Mouse (Mus musculus): Measurements from ENCODE around the gene Smoc1. TPM values are rescaled to one million over a fixed set of nuclear protein-coding genes. Genes with fewer than 3 reads are reported as not detected.

Smoc1 gene
- polyA plus RNA-seq, 1 experiment from 2014 or later = 7.1 TPM

DNA sequence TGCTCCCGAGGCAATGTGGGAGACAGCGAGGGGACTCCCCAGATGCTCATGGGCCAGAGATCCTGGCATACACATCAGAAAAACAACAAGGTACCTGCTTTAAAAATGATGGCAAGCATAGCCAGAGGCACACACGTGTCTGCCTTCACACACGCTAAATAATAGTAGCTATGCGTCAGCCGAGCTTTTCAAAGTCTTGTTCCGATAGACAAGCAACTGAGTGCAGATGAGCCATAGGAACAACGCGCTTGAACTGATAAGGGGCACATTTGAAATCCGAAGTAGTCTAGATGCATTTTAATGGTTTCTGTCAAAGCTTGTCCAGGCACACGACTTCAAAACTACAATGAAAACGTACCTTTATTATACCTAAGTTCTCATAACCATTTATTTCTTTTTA, 9.0 kb upstream of the Smoc1 start:
- 93% methylated on average over 12 of the region's 12 CpGs for WGBS
- ATAC-seq = no peak
- no peaks in the 10 kb centered on the region for H3K36me3 ChIP-seq (ENCODE audit: control insufficient read depth, insufficient read depth, low read length)
- no peaks in the 10 kb centered on the region for H3K9me3 ChIP-seq (replicated peaks; ENCODE audit: control insufficient read depth, low read length)
- H3K4me2 ChIP-seq (ENCODE audit: low read length) = no peak overlapping the region
- H3K27me3 ChIP-seq (replicated peaks; ENCODE audit: control insufficient read depth, insufficient read depth, low read length) = no peaks in the 10 kb centered on the region
- H3K9ac ChIP-seq (ENCODE audit: low read length) = no peak overlapping the region
- H3K27ac ChIP-seq (ENCODE audit: low read depth, low read length) = no peak overlapping the region
- no peaks in the 10 kb centered on the region for H3K4me1 ChIP-seq (ENCODE audit: control insufficient read depth, insufficient read depth, low read length)
- H3K4me3 ChIP-seq (ENCODE audit: low read depth, low read length) = no peak overlapping the region
- no peak for DNase-seq (ENCODE audit: low spot score)

DNA sequence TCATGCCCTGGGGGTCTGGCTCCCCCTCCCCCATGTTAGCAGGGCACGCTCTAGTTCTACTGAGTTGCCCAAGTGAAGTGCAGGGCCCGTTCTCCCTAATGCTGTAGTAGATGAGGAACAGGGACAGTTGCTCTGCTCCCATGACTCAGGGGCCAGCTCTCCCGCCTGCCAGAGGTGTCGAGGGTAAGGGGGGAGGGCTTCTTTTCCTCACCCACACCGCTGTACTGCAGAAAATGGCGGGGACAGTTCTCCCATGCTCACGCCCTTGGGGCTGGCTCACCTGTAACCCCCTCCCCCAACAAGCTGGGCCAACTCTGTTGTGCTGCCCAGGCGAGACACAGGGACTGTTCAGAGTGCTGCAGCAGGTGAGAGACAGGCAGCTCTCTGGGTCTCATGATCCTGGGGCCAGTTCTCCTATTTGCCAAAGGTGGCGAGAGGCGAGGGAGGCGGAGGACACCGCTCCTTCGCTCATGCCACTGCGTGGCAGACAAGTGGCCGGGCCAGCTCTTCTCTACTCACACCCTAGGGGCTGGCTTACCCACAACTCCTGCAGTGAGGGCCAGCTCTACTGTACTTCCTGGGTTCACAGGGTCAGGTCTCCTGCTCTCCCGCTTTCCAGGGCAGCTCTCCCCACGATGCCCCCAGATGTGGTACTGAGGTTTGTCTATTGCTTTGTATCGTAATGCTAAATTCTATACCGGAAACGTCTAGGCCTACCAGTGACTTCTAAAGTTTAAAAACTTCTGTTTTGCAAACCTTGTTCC, 7.9 kb upstream of the Smoc1 start:
- H3K9me3 ChIP-seq (replicated peaks; ENCODE audit: control insufficient read depth, low read length) = no peaks in the 10 kb centered on the region
- no peaks in the 10 kb centered on the region for H3K27me3 ChIP-seq (replicated peaks; ENCODE audit: control insufficient read depth, insufficient read depth, low read length)
- H3K4me2 ChIP-seq (ENCODE audit: low read length) = no peak overlapping the region
- DNase-seq (ENCODE audit: low spot score) (no peak), ATAC-seq (no peak)
- H3K27ac ChIP-seq (ENCODE audit: low read depth, low read length) = no peak overlapping the region
- H3K36me3 ChIP-seq (ENCODE audit: control insufficient read depth, insufficient read depth, low read length) = no peaks in the 10 kb centered on the region
- WGBS = 88% methylated on average over 20 of the region's 20 CpGs
- no peak overlapping the region for H3K4me3 ChIP-seq (ENCODE audit: low read depth, low read length)
- H3K9ac ChIP-seq (ENCODE audit: low read length) = no peak overlapping the region
- H3K4me1 ChIP-seq (ENCODE audit: control insufficient read depth, insufficient read depth, low read length) = no peaks in the 10 kb centered on the region

DNA sequence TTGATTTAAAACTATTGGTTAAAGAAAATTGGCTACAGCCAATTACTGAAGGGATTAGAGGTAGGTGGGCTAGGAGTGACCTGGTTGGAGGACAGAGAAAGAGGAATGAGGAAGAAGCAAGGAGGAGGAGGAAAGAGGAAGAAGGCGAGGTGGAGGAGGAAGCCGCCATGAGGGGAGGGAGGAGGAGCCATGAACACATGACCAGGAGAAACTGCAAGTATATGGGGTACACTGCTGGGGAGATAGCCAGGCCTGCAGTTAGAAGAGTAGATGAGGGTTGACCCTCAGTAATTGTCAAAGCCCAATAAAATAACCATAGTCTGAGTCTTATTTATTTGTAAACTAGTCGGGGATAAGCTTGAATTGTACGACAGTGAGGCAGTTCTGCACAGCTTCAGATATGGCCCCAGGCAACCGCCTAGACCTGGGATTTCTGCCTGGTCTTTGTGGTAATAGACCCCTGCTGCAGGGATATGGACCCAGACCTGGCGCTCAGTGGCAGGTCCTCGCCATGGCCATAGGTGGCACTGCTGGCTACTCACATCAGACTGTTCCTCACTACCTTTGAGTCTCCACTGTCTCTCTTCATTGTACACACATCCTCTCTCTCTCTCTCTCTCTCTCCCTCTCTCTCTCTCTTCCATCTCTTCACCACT, 7.2 kb upstream of the Smoc1 start:
- H3K27me3 ChIP-seq (replicated peaks; ENCODE audit: control insufficient read depth, insufficient read depth, low read length) = no peaks in the 10 kb centered on the region
- H3K36me3 ChIP-seq (ENCODE audit: control insufficient read depth, insufficient read depth, low read length) = no peaks in the 10 kb centered on the region
- no peak overlapping the region for H3K9ac ChIP-seq (ENCODE audit: low read length)
- no peak for DNase-seq (ENCODE audit: low spot score)
- no peak overlapping the region for H3K27ac ChIP-seq (ENCODE audit: low read depth, low read length)
- no peak overlapping the region for H3K4me2 ChIP-seq (ENCODE audit: low read length)
- no peak overlapping the region for H3K4me3 ChIP-seq (ENCODE audit: low read depth, low read length)
- ATAC-seq = no peak
- H3K9me3 ChIP-seq (replicated peaks; ENCODE audit: control insufficient read depth, low read length) = no peaks in the 10 kb centered on the region
- 91% methylated on average over 7 of the region's 7 CpGs for WGBS
- H3K4me1 ChIP-seq (ENCODE audit: control insufficient read depth, insufficient read depth, low read length) = no peaks in the 10 kb centered on the region

DNA sequence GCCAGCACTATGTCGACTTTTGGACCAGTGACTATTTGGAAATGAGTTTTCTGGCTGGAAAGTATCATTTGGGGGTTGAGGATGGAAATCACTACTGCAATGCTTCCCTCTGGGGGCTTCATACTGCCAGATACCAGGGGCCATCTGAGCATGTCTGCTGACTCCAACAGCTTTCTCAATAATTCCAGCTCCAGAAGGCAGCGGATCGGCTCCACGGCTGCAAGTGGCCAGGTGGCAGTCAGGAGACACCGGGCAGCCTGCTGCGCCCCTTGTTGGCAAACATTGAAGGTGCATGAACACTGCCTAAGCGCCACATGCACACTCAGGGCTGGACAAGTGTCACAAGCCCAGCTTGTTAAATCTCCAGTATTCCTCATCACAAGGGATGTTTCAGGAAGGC, 2.2 kb upstream of the Smoc1 start:
- no peak for ATAC-seq
- no peak overlapping the region for H3K4me2 ChIP-seq (ENCODE audit: low read length)
- WGBS = 90% methylated on average over 7 of the region's 7 CpGs

DNA sequence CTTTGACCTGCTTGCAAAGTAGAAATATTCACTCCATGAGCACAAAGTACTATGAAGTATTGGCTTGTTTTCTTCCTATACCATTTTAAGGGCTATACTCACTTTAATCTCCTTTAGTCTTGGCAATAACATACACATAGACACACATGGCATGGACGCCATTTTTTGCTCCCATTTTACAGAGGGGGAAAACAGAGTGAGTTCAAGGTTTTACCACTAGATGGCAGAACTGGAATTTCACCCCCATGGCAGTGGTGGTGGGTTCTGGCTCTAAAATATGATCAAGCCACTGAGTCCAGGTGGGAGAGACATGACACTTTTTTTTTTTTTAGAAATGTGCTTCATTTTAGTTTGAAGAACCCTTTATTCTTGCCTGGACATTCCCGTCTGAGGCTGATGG, 1.6 kb upstream of the Smoc1 start:
- Histone ChIP-seq H3K9ac (ENCODE audit: low read length) (no peak overlapping the region), H3K4me1 (ENCODE audit: control insufficient read depth, insufficient read depth, low read length) (peaks cover 8% of the 10 kb centered on the region; the same call in 1 of the 2 replicates), H3K27me3 (replicated peaks; ENCODE audit: control insufficient read depth, insufficient read depth, low read length) (0 out of 2 replicates have a peak, but pooled peaks cover 12% of the 10 kb centered on the region), H3K4me3 (ENCODE audit: low read depth, low read length) (no peak overlapping the region), H3K27ac (ENCODE audit: low read depth, low read length) (no peak overlapping the region), H3K9me3 (replicated peaks; ENCODE audit: control insufficient read depth, low read length) (no peaks in the 10 kb centered on the region), H3K4me2 (ENCODE audit: low read length) (no peak overlapping the region), H3K36me3 (ENCODE audit: control insufficient read depth, insufficient read depth, low read length) (no peaks in the 10 kb centered on the region)
- ATAC-seq (no peak), DNase-seq (ENCODE audit: low spot score) (no peak)
- 69% methylated on average over 2 of the region's 2 CpGs for WGBS

More for the DNA sequence above, 2.2 kb upstream of the Smoc1 start:
- Histone ChIP-seq H3K9me3 (replicated peaks; ENCODE audit: control insufficient read depth, low read length) (no peaks in the 10 kb centered on the region), H3K9ac (ENCODE audit: low read length) (no peak overlapping the region), H3K36me3 (ENCODE audit: control insufficient read depth, insufficient read depth, low read length) (no peaks in the 10 kb centered on the region), H3K27ac (ENCODE audit: low read depth, low read length) (no peak overlapping the region), H3K4me1 (ENCODE audit: control insufficient read depth, insufficient read depth, low read length) (peaks cover 8% of the 10 kb centered on the region; the same call in 1 of the 2 replicates), H3K27me3 (replicated peaks; ENCODE audit: control insufficient read depth, insufficient read depth, low read length) (0 out of 2 replicates have a peak, but pooled peaks cover 10% of the 10 kb centered on the region), H3K4me3 (ENCODE audit: low read depth, low read length) (no peak overlapping the region)
- DNase-seq (ENCODE audit: low spot score) = no peak

DNA sequence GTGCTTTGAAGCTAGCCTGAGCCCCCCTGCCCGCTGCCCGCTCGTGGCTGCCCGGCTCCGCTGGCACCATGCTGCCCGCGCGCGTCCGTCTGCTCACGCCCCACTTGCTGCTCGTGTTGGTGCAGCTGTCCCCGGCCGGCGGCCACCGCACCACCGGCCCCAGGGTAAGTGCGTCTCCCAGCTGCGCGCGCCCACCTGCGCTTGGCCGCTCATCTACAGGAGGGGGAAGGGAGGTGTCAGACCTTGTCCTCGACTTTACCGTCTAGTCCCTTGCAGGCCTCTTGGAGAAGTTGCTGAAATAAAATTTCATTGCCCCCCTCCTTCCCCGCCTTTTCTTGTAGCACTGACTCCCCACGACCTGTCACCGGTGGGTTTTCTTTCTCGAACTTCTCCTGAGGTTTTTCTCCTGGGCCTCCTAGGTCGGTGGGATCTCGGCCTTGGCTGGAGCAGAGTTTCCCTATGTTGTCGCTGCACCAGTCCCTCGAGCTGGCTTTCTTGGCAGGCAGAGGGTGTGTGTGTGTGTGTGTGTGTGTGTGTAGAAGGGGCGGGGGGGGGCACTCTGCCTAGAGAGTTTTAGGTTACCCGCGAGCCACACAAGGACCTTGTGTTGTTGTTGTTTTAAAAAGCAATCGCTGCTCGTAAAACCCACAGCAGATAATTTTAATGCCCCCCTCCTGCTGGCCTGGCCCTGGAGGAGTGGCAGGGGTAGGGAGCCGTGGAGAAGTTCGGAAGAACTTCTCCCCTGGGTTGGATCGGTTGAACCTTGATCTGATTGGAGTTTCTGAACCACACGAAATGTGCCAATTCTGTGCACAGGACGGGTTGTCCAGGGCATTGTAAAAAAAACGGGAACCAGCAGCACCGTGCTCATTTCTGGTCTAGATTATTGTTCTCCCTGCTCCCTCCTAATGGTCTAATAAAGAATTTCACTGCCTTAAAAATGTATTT, 661 bp downstream of the Smoc1 start:
- DNase-seq (ENCODE audit: low spot score) (peak; percentile 33), ATAC-seq (peak; percentile 77)
- H3K4me1 ChIP-seq (ENCODE audit: control insufficient read depth, insufficient read depth, low read length) = peaks cover 8% of the 10 kb centered on the region; the same call in 1 of the 2 replicates
- H3K9ac ChIP-seq (ENCODE audit: low read length) = peak overlapping the region; percentile 73
- H3K27ac ChIP-seq (ENCODE audit: low read depth, low read length) = no peak overlapping the region; the same call in 1 of the 2 replicates
- H3K27me3 ChIP-seq (replicated peaks; ENCODE audit: control insufficient read depth, insufficient read depth, low read length) = 0 out of 2 replicates have a peak, but pooled peaks cover 12% of the 10 kb centered on the region
- H3K36me3 ChIP-seq (ENCODE audit: control insufficient read depth, insufficient read depth, low read length) = no peaks in the 10 kb centered on the region
- peak overlapping the region; percentile 61 for H3K4me3 ChIP-seq (ENCODE audit: low read depth, low read length)
- 3% methylated on average over 44 of the region's 45 CpGs for WGBS
- no peaks in the 10 kb centered on the region for H3K9me3 ChIP-seq (replicated peaks; ENCODE audit: control insufficient read depth, low read length)
- peak overlapping the region; percentile 97 for H3K4me2 ChIP-seq (ENCODE audit: low read length)

DNA sequence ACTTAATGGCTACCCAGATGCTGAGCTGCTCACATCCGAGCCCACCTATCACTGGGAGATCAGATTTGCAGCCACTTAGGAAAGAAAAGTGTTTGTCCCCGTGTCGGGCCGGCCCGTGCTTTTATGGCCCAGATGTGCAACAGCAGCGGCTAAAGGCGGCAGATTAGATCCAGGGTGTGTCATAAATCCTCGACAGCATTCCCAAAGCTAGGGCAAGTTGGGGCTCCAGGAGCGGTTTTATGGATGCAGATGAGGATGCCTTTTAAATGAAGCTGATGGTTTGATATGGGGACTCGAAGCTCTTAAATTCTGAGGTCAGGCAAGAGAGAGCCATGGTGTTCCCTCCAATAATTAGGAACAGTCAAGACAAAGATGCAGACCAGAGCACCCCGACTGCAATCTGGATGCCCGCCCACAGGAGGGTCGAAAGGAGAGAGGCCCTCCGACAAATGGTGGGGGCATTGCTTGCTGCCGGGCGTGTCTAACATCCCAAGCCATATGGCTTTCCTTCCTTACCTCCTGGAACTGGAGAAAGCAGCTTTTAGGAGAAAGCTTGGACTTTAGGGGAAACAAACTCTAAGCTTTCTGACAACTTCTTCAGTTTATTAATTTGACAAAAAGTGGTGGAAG, 1.8 kb downstream of the Smoc1 start:
- Histone ChIP-seq H3K4me1 (ENCODE audit: control insufficient read depth, insufficient read depth, low read length) (peaks cover 8% of the 10 kb centered on the region; the same call in 1 of the 2 replicates), H3K9me3 (replicated peaks; ENCODE audit: control insufficient read depth, low read length) (no peaks in the 10 kb centered on the region), H3K4me3 (ENCODE audit: low read depth, low read length) (peak overlapping the region; percentile 61; the same call in 1 of the 2 replicates), H3K36me3 (ENCODE audit: control insufficient read depth, insufficient read depth, low read length) (no peaks in the 10 kb centered on the region), H3K27ac (ENCODE audit: low read depth, low read length) (no peak overlapping the region), H3K27me3 (replicated peaks; ENCODE audit: control insufficient read depth, insufficient read depth, low read length) (0 out of 2 replicates have a peak, but pooled peaks cover 12% of the 10 kb centered on the region), H3K9ac (ENCODE audit: low read length) (no peak overlapping the region), H3K4me2 (ENCODE audit: low read length) (peak overlapping the region; percentile 97)
- ATAC-seq (no peak), DNase-seq (ENCODE audit: low spot score) (no peak)
- WGBS = 54% methylated on average over 16 of the region's 16 CpGs

DNA sequence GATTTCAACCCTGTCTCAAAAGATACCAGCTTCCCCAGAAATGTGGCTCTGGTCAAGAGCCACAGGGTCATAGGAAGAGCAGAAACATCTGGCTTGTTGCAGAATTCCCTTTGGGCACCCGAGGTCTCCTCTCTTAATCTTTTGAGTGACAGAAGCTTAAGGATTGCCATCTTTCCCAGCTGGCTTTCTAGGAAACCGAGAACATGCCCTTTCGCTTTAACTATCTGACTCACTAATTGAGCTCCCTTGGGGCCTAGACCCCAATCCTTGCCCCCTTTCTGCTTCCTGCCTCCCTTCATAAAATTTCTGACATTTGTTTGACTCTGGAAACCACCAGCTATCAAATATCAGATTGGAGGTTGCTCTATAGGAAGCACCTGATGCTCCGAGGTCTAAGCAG, 3.1 kb downstream of the Smoc1 start:
- H3K36me3 ChIP-seq (ENCODE audit: control insufficient read depth, insufficient read depth, low read length) = no peaks in the 10 kb centered on the region
- DNase-seq (ENCODE audit: low spot score) (no peak), ATAC-seq (no peak)
- H3K4me2 ChIP-seq (ENCODE audit: low read length) = no peak overlapping the region
- H3K4me1 ChIP-seq (ENCODE audit: control insufficient read depth, insufficient read depth, low read length) = peaks cover 12% of the 10 kb centered on the region
- WGBS = 65% methylated on average over 4 of the region's 4 CpGs
- 0 out of 2 replicates have a peak, but pooled peaks cover 12% of the 10 kb centered on the region for H3K27me3 ChIP-seq (replicated peaks; ENCODE audit: control insufficient read depth, insufficient read depth, low read length)
- no peaks in the 10 kb centered on the region for H3K9me3 ChIP-seq (replicated peaks; ENCODE audit: control insufficient read depth, low read length)
- no peak overlapping the region for H3K27ac ChIP-seq (ENCODE audit: low read depth, low read length)
- H3K9ac ChIP-seq (ENCODE audit: low read length) = no peak overlapping the region
- no peak overlapping the region for H3K4me3 ChIP-seq (ENCODE audit: low read depth, low read length)
